Mouse (Mus musculus) lung, postnatal 0 days (tissue): ENCODE measurements at regions not wholly inside any gene's neighbourhood (a gene's known extent, or its start where the extent isn't known, plus 50 kb on each side); places are given as distances from the start of the nearest gene placed in this dataset.

ENCODE experiments used
- CTCF ChIP-seq: IDR thresholded peaks from 2 replicates; pipeline ENCODE4 v1.5.1; 2016; ENCODE audit warnings: antibody characterized with exemption, mild to moderate bottlenecking
- EP300 ChIP-seq: IDR thresholded peaks from 2 replicates; pipeline ENCODE4 v1.6.1; 2016; ENCODE audit warnings: antibody characterized with exemption, mild to moderate bottlenecking, control low read depth

DNA sequence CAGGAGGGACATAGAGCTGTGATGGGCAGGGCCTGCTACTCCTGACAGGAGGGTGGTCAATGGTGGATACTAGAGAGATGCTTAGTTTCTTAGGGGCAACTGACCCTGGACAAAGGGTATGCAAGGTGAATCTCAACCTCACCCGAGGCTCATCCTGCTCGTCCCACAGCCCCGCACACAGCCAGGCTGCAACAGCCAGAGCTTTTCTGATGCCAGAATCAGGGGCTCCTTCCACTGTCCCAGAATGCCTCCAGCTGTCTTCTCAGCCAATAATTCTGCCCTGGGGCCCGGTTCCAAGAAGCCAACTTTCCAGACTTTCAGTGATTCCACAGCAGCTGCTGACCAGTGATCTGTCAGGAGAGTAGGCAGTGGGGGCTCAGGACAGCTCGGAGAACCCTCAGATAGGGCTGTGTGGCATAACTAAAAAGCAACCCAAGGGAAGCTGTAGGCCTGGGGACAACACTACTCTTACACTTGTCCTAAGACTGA is 131.6 kb downstream of the Utp6 start:
- TF ChIP-seq CTCF (no peak), EP300 (no peak)
